Mouse (Mus musculus): ENCODE measurements around the gene Fam161a. TPM values are rescaled to one million over a fixed set of nuclear protein-coding genes. Genes with fewer than 3 reads are reported as not detected.

The Fam161a gene
- 18.6 and 22.4 TPM in 2 replicates for total RNA-seq (2021)
- long read RNA-seq, partial matches to known transcripts: 2 of 6 reads
- long read RNA-seq, other reads (novel, unspliced or antisense): 4 of 6 reads

- DNase-seq: peak; percentile 55
These were observed at the start of gene Fam161a for GRCm38 (mm10) chr11:23007481-23008180. Gene Fam161a, plus strand, starts transcription at chr11:23007531.

- DNase-seq: no peak
These were observed 49.4 kb upstream of the Fam161a start for GRCm38 (mm10) chr11:22957791-22958374.

- no peak for DNase-seq
These were observed 45.2 kb upstream of the Fam161a start for GRCm38 (mm10) chr11:22962101-22962500.

- no peak for DNase-seq
These were observed 42.9 kb upstream of the Fam161a start for GRCm38 (mm10) chr11:22964401-22964800.

- peak; percentile 77 for DNase-seq
These were observed 41.8 kb upstream of the Fam161a start for GRCm38 (mm10) chr11:22965503-22965902.

GRCm38 (mm10) chr11:22969486-22969885 lies 37.8 kb upstream of the Fam161a start:
- no peak for DNase-seq

- DNase-seq: no peak
These were observed 36.8 kb upstream of the Fam161a start for GRCm38 (mm10) chr11:22970546-22970945.

GRCm38 (mm10) chr11:22971835-22972709 lies 35.3 kb upstream of the Fam161a start, which contains the start of gene Zrsr1:
Gene Zrsr1, plus strand, starts transcription at chr11:22972005.
- peak; percentile 52 for DNase-seq

- DNase-seq: peak; percentile 85
These were observed 34.4 kb upstream of the Fam161a start for GRCm38 (mm10) chr11:22972746-22973526.

GRCm38 (mm10) chr11:22973599-22973998 lies 33.7 kb upstream of the Fam161a start:
- DNase-seq: no peak

GRCm38 (mm10) chr11:22978215-22978614 lies 29.1 kb upstream of the Fam161a start:
- no peak for DNase-seq

GRCm38 (mm10) chr11:22978711-22979110 lies 28.6 kb upstream of the Fam161a start:
- DNase-seq: no peak

- no peak for DNase-seq
These were observed 28.1 kb upstream of the Fam161a start for GRCm38 (mm10) chr11:22979221-22979620.

GRCm38 (mm10) chr11:22981041-22981440 lies 26.3 kb upstream of the Fam161a start:
- DNase-seq: no peak

GRCm38 (mm10) chr11:22981543-22981950 lies 25.8 kb upstream of the Fam161a start:
- DNase-seq: peak; percentile 15

- peak; percentile 98 for DNase-seq
These were observed 25.2 kb upstream of the Fam161a start, which contains the start of the genes Gm28048 and Commd1 for GRCm38 (mm10) chr11:22981984-22982757. Gene Gm28048, minus strand, starts transcription at chr11:22982090. Gene Commd1, minus strand, starts transcription at chr11:22982382.

GRCm38 (mm10) chr11:22982846-22983245 lies 24.5 kb upstream of the Fam161a start:
- DNase-seq: no peak

GRCm38 (mm10) chr11:22985510-22985909 lies 21.8 kb upstream of the Fam161a start:
- DNase-seq: no peak

GRCm38 (mm10) chr11:22987357-22987756 lies 20.0 kb upstream of the Fam161a start:
- DNase-seq: no peak

GRCm38 (mm10) chr11:22989786-22990185 lies 17.5 kb upstream of the Fam161a start:
- no peak for DNase-seq

All from adrenal gland, postnatal 25 days (tissue).